Mouse (Mus musculus) heart, embryonic 12.5 days (tissue): ENCODE data around the gene Fnbp1. TPM values are rescaled to one million over a fixed set of nuclear protein-coding genes. Genes with fewer than 3 reads are reported as not detected.
"Not testable (repeated sequence)": the region's sequence is repeated elsewhere in the genome, so short reads cannot be mapped to it uniquely, and the experiment has no call there.

Experiments used
- ATAC-seq: fragments of 200-750 bp; cut with Nextera tagmentation; 2 replicates; pipeline ENCODE4 v1.8.0; 2017; ENCODE audit warnings: moderate TSS enrichment, moderate library complexity; ENCODE audit not compliant: insufficient number of reproducible peaks, low FRiP score
- H3K27ac ChIP-seq: fragments of 300-500 bp; sonication (generic); 2 replicates; pipeline ENCODE4 v1.5.1; 2016; ENCODE audit warnings: mild to moderate bottlenecking, moderate library complexity; ENCODE audit not compliant: poor library complexity, severe bottlenecking
- H3K27me3 ChIP-seq: fragments of 300-500 bp; sonication (generic); replicated peaks from 2 replicates; pipeline ENCODE4 v1.6.1; 2016; ENCODE audit warnings: mild to moderate bottlenecking, moderate library complexity
- H3K36me3 ChIP-seq: fragments of 300-500 bp; sonication (generic); 2 replicates; pipeline ENCODE4 v1.6.1; 2016; ENCODE audit warnings: mild to moderate bottlenecking, moderate library complexity
- H3K4me1 ChIP-seq: fragments of 300-500 bp; sonication (generic); replicated peaks from 2 replicates; pipeline ENCODE4 v1.6.1; 2016; ENCODE audit warnings: mild to moderate bottlenecking
- H3K4me2 ChIP-seq: fragments of 300-500 bp; sonication (generic); 2 replicates; pipeline ENCODE4 v1.6.1; 2016; ENCODE audit warnings: mild to moderate bottlenecking, moderate library complexity
- H3K4me3 ChIP-seq: fragments of 300-500 bp; sonication (generic); 2 replicates; pipeline ENCODE4 v1.5.1; 2016; ENCODE audit warnings: mild to moderate bottlenecking
- H3K9ac ChIP-seq: fragments of 300-500 bp; sonication (generic); 2 replicates; pipeline ENCODE4 v1.6.1; 2016; ENCODE audit warnings: mild to moderate bottlenecking, moderate library complexity
- H3K9me3 ChIP-seq: fragments of 300-500 bp; sonication (generic); replicated peaks from 2 replicates; pipeline ENCODE4 v1.6.1; 2016; ENCODE audit warnings: mild to moderate bottlenecking, moderate library complexity
- WGBS: fragments of 180-500 bp; shearing (Covaris S2); methylation state at CpG from one replicate; pipeline ENCODE4 v1.1.7; 2016; 5-methylcytosine and 5-hydroxymethylcytosine counted together
- polyA plus RNA-seq: library from polyadenylated mRNA; unstranded; fragments of >200 nt; fragmentation: Nextera tagmentation; extraction: Ambion mirVana; gene quantifications from 2 replicates; pipeline ENCODE4 v1.2.1, GENCODE M21; 2016

Fnbp1 gene
- polyA plus RNA-seq, result 21.4 and 23.8 TPM in 2 replicates

DNA sequence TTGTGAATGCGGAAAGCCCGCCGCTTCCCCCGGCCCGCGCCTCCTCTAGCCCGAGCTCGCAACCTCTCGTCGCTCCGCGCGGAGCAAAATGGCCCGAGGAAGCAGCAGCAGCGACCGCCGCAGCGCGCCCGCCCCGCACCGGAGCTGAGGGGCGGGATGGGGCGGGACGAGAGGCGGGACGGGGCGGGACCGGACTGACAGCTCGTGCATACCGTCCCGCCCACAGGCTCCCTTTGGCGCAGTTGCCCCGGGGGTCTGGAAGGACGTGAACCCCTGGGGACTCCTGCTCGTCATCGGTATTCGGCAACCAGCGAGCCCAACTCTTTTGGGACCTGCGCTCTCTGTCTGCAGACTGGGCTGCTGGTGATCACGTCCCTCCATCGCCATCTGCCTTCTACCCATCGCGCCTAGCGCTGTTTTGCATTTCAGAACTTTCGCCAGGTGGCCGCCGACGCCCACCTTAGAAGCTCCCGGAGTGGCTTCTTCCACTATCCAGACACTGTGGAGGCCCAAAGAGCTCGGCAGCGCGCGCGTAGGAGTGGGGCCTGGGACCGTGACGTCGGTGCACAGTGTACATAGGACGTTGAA, at the start of gene Fnbp1:
Gene Fnbp1 (minus strand): TSS at position 142 of the 588 bp plus-strand sequence.
- under 1% methylated on average over 59 of the region's 59 CpGs for WGBS
- ATAC-seq, result peak; percentile 87
- H3K9me3 ChIP-seq, result no peaks in the 10 kb centered on the region
- peak within 1 kb of the TSS; percentile 94 for H3K4me2 ChIP-seq
- H3K9ac ChIP-seq, result peak within 1 kb of the TSS; percentile 94
- H3K4me1 ChIP-seq, result peaks cover 51% of the 10 kb centered on the region
- no peaks in the 10 kb centered on the region for H3K27me3 ChIP-seq
- peaks cover 14% of the 10 kb centered on the region for H3K36me3 ChIP-seq
- peak within 1 kb of the TSS; percentile 83 for H3K4me3 ChIP-seq
- H3K27ac ChIP-seq, result peak within 1 kb of the TSS; percentile 82

DNA sequence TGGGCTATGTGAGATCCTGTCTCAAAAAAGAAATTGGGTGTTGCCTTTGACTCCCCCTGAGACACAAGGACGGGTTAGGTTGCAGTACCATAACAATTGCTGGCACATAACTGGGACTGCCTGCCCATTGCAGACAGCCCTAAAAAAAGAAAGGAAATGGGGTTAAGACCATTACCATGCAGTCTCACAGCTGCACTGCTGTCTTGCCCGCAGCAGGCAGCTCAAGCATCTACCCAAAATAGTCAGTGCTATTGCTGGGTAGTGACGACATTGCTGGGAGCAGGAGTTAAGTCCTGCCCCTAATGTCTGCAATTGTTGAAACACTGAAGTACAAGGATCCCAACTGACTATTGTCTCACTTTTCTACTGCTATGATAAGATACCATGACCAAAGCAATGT, 47.8 kb upstream of the Fnbp1 start:
- 62% methylated on average over 3 of the region's 3 CpGs for WGBS
- H3K4me3 ChIP-seq, result no peak overlapping the region
- peak overlapping the region; percentile 95 for H3K27ac ChIP-seq
- no peak overlapping the region for H3K4me2 ChIP-seq
- no peaks in the 10 kb centered on the region for H3K9me3 ChIP-seq
- no peak overlapping the region for H3K9ac ChIP-seq
- H3K4me1 ChIP-seq, result peaks cover 36% of the 10 kb centered on the region
- no peak for ATAC-seq
- H3K27me3 ChIP-seq, result no peaks in the 10 kb centered on the region
- peaks cover 77% of the 10 kb centered on the region for H3K36me3 ChIP-seq

DNA sequence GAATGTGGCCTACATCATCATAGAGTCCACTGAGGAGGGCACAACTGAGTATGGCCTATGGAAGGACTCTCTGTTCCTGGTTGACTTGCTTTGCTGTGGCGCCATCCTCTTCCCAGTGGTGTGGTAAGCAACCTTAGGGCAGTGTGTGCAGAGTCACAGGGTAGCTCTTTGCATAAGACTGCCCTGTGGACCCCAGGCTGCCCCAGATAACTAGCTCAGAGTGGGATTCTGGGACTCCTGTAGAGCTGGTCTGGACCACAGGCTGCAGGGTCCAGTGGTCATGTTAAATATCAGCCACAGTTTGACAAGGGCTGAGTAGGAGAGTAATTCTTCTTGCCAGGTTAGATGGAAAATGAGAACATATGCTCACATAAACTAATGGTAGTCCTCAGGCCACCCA, 46.9 kb upstream of the Fnbp1 start:
- Histone ChIP-seq H3K4me1 (peaks cover 34% of the 10 kb centered on the region), H3K9ac (no peak overlapping the region), H3K27me3 (no peaks in the 10 kb centered on the region), H3K36me3 (peaks cover 81% of the 10 kb centered on the region), H3K4me3 (no peak overlapping the region), H3K4me2 (no peak overlapping the region), H3K27ac (no peak overlapping the region), H3K9me3 (no peaks in the 10 kb centered on the region)
- no peak for ATAC-seq
- 94% methylated on average over 1 of the region's 1 CpGs for WGBS

DNA sequence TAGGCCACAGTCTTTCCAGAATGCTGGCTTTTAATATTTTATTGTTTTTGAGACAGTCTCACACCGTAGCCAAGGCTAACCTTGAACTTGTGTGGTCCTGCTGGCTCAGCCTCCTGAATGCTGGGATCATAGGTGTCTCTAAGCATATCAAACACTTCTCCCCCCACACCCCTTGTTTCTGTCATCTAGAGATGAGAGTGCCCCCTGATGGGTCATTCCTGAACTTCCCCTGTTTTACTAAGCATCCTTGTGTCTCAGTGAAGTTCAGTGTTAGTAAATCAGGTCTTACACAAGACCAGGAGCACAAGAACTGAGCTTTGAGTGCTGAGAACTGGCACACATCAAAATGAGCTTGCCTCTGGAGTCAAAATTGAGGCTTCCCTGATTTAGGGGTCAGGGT, 42.0 kb upstream of the Fnbp1 start:
- 85% methylated on average over 1 of the region's 1 CpGs for WGBS
- no peak overlapping the region for H3K9ac ChIP-seq
- H3K4me1 ChIP-seq, result peaks cover 28% of the 10 kb centered on the region
- H3K4me2 ChIP-seq, result no peak overlapping the region
- no peaks in the 10 kb centered on the region for H3K27me3 ChIP-seq
- H3K4me3 ChIP-seq, result no peak overlapping the region
- ATAC-seq, result no peak
- H3K27ac ChIP-seq, result no peak overlapping the region
- H3K36me3 ChIP-seq, result peaks cover 84% of the 10 kb centered on the region
- no peaks in the 10 kb centered on the region for H3K9me3 ChIP-seq

DNA sequence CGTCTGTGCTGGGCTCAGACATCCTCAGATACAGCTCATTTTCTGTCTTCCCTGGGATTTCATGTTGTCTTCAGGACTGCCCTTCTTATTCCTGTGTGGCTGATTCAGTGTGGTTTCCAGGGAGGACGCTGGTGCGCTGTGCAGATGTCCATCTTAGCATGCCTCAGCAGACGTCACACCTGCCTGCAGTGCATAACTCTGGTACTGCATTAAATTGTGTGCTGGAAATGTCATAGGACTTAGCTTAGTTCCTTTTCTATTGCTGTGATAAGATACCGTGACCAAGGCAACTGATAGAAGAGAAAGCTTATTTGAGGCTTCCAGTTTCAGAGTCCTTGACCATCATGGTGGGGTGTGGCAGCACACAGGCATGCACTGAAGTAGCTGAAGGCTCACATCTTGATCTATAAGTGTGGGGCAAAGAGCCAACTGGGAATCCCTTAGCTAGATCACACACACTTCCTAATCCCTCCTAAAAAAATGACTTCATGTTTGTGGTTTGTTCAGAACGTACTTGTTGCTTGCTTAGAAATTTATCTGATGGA, 41.0 kb upstream of the Fnbp1 start:
- H3K9me3 ChIP-seq, result no peaks in the 10 kb centered on the region
- H3K4me3 ChIP-seq, result no peak overlapping the region
- H3K4me2 ChIP-seq, result no peak overlapping the region
- H3K27me3 ChIP-seq, result no peaks in the 10 kb centered on the region
- no peak for ATAC-seq
- no peak overlapping the region for H3K27ac ChIP-seq
- H3K4me1 ChIP-seq, result peaks cover 28% of the 10 kb centered on the region
- no peak overlapping the region for H3K9ac ChIP-seq
- WGBS, result 74% methylated on average over 6 of the region's 6 CpGs
- peaks cover 83% of the 10 kb centered on the region for H3K36me3 ChIP-seq

DNA sequence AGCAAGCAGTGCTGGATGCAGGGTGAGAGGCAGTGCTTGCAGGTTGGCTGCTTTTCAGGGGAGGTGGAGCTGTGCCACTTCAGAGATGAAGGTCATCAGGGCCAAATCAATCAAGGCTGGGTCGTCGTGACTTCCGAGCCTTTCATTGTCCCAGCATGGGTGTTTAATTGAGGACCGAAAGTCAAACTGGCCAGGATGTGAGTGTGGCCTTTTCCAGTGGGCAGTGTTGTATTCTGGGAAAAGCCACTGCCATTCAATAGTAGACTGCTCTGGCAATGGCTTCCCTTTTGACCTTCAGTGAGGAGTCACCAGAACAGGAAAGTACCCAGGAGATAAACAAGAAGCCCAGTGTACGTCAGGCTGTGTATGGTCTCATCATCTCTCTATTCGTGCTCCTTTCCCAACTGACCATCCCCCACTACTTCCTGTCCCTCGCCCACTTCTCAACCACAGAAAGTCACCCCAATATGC, 38.3 kb upstream of the Fnbp1 start:
- WGBS, result 53% methylated on average over 7 of the region's 7 CpGs
- Histone ChIP-seq H3K27ac (no peak overlapping the region), H3K4me1 (peaks cover 24% of the 10 kb centered on the region), H3K4me2 (no peak overlapping the region), H3K9ac (no peak overlapping the region), H3K27me3 (no peaks in the 10 kb centered on the region), H3K4me3 (no peak overlapping the region), H3K36me3 (peaks cover 86% of the 10 kb centered on the region), H3K9me3 (no peaks in the 10 kb centered on the region)
- no peak for ATAC-seq

DNA sequence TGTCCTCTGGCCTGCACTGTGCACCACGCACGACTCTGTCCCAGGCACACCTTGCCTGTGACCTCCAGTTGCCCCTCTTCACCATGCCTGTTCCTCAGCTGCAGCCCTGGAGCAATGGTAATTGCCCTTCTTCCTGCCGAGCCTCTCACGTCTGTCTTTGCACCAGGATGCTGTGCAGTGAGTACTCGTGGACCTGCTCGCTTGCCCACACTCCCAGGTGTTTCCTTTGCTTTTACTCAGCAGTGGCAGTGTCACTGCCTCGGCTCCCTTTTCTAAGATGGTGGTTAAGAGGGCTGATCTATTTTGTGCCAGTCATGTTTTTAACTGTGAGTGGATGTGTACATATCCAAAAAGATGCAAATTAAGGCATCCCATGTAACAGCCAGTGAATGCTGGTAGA, 37.7 kb upstream of the Fnbp1 start:
- Histone ChIP-seq H3K4me2 (no peak overlapping the region), H3K36me3 (peaks cover 86% of the 10 kb centered on the region), H3K9me3 (no peaks in the 10 kb centered on the region), H3K27me3 (no peaks in the 10 kb centered on the region), H3K9ac (no peak overlapping the region), H3K4me3 (no peak overlapping the region), H3K4me1 (peaks cover 24% of the 10 kb centered on the region), H3K27ac (no peak overlapping the region)
- 85% methylated on average over 7 of the region's 7 CpGs for WGBS
- ATAC-seq, result no peak

DNA sequence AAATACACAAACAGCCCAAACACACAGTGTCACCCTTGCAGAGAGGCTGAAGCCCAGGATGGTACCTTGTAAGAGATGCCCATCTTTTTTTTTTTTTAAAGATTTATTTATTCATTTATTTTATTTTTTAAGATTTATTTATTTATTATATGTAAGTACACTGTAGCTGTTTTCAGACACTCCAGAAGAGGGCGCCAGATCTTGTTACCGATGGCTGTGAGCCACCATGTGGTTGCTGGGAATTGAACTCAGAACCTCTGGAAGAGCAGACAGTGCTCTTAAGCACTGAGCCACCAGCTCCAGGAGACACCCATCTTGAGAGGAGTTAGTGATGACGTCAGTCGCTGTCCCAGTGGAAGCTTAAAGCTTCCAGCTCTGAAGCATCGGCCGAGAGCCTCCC, 36.8 kb upstream of the Fnbp1 start:
- peaks cover 24% of the 10 kb centered on the region for H3K4me1 ChIP-seq
- not testable (repeated sequence) for H3K9ac ChIP-seq, H3K27me3 ChIP-seq, H3K4me2 ChIP-seq, H3K9me3 ChIP-seq, ATAC-seq, H3K27ac ChIP-seq, H3K4me3 ChIP-seq
- H3K36me3 ChIP-seq, result peaks cover 86% of the 10 kb centered on the region
- WGBS, result 81% methylated on average over 6 of the region's 6 CpGs

DNA sequence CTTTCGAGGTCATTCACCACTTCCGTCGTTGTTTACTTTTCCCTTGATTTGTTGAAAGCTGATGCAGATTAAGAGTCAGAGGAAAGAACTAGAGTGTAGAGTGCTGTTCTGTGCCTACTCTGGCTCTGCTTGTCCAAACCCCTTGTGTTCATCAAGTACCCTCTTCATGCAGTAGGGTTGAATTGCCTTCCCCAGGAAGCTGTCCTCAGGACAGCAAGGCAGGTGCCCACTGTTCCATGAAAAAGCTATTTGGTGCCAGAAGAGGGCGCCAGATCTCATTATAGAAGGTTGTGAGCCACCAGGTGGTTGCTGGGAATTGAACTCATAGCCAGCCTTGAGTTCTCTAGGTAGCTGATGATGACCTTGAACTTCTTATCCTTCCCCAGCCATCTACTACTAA, 31.5 kb upstream of the Fnbp1 start:
- 61% methylated on average over 4 of the region's 4 CpGs for WGBS
- no peak overlapping the region for H3K27ac ChIP-seq

DNA sequence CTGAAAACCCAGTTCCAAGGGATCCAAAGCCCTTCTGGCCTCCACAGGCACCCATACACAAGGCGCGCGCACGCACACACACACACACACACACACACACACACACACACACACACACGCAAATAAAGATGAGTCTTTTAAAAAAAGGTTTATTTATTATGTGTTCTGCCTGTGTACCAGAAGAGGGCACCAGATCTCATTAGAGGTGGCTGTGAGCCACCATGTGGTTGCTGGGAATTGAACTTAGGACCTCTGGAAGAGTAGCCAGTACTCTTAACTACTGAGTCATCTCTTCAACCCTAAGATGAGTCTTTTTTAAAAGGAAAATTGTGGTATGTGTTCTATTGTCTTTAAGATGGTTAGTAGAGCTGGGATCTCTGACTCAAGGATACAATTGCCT, 30.7 kb upstream of the Fnbp1 start:
- Histone ChIP-seq H3K36me3 (peaks cover 100% of the 10 kb centered on the region), H3K9me3 (no peaks in the 10 kb centered on the region), H3K9ac (no peak overlapping the region), H3K4me1 (peaks cover 7% of the 10 kb centered on the region; the same call in 1 of the 2 replicates), H3K27me3 (no peaks in the 10 kb centered on the region), H3K27ac (peak overlapping the region; percentile 76), H3K4me3 (no peak overlapping the region), H3K4me2 (no peak overlapping the region)
- no peak for ATAC-seq
- 90% methylated on average over 5 of the region's 5 CpGs for WGBS

More for the DNA sequence above, 31.5 kb upstream of the Fnbp1 start:
- Histone ChIP-seq H3K9me3 (no peaks in the 10 kb centered on the region), H3K27me3 (no peaks in the 10 kb centered on the region), H3K4me3 (no peak overlapping the region), H3K9ac (no peak overlapping the region), H3K4me2 (no peak overlapping the region), H3K36me3 (peaks cover 100% of the 10 kb centered on the region), H3K4me1 (peaks cover 7% of the 10 kb centered on the region; the same call in 1 of the 2 replicates)
- ATAC-seq, result no peak

DNA sequence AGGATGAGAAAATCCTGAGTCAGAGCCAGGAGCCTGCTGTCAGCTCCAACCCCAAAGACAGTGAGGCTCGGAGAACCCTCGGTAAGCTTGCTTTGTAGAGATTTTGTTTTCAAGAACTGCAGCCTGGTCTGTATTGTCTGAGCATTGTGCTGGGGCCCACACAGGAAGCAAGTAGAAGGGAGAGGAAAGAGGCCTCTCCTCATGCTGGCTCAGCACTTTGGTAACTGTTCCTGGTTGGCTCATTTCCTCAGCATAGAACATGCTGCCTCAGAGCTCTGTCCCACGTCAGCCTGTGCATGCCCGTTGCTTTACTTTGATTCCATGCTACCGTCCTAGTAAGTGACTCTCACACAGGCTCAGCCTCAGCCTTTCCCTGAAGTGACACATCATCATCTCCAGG, 30.2 kb upstream of the Fnbp1 start:
- Histone ChIP-seq H3K9ac (no peak overlapping the region), H3K27me3 (no peaks in the 10 kb centered on the region), H3K4me1 (peaks cover 9% of the 10 kb centered on the region; the same call in 1 of the 2 replicates), H3K4me3 (no peak overlapping the region), H3K9me3 (no peaks in the 10 kb centered on the region), H3K27ac (peak overlapping the region; percentile 76), H3K4me2 (no peak overlapping the region), H3K36me3 (peaks cover 100% of the 10 kb centered on the region)
- peak; percentile 44; the same call in 1 of the 2 replicates for ATAC-seq
- 72% methylated on average over 5 of the region's 5 CpGs for WGBS

DNA sequence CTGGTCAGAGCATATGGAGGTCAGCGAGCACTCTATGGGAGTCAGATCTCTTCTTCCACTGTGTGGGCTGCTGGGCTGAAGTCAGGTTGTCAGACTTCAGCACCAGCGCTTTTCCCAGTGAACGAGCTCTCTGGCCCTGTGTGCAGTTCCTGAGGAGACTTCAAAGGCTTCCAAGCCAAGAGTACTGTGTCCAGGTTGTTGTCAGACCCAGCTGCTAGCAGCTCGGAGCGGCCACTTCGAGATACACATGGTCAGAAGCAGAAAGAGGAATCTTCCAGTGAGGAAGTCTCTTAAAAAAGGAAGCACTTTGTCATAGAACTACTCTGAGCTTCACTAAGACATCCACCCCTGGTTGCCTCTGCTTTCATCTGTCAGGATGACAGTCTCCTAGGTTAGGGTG, 28.4 kb upstream of the Fnbp1 start:
- no peak overlapping the region for H3K4me2 ChIP-seq
- H3K36me3 ChIP-seq, result peaks cover 87% of the 10 kb centered on the region
- no peaks in the 10 kb centered on the region for H3K27me3 ChIP-seq
- no peak overlapping the region for H3K27ac ChIP-seq
- H3K9me3 ChIP-seq, result no peaks in the 10 kb centered on the region
- no peak overlapping the region for H3K4me3 ChIP-seq
- H3K4me1 ChIP-seq, result peaks cover 24% of the 10 kb centered on the region
- no peak overlapping the region for H3K9ac ChIP-seq
- ATAC-seq, result no peak
- WGBS, result 88% methylated on average over 6 of the region's 6 CpGs
